Mouse (Mus musculus): ENCODE results near the gene Prdm11.
A peak's percentile ranks its signal among the peaks of the same experiment; 100 is the strongest.

Prdm11 gene

GRCm38 (mm10) chr2:92920709-92921108, 125.3 kb downstream of the Prdm11 start:
- no peak for DNase-seq

GRCm38 (mm10) chr2:92917405-92918142, 128.4 kb downstream of the Prdm11 start:
- DNase-seq, result no peak

GRCm38 (mm10) chr2:92915659-92916631, 130.0 kb downstream of the Prdm11 start:
- peak; percentile 48 to 49 for DNase-seq
